Mouse (Mus musculus) spleen, adult 2 months (tissue): ENCODE results near the gene Tram2.

Source experiments
- CTCF ChIP-seq: fragments of 200-500 bp; IDR thresholded peaks from 2 replicates; pipeline ENCODE4 v1.5.1; 2011; ENCODE audit warnings: mild to moderate bottlenecking, inconsistent platforms; ENCODE audit not compliant: insufficient read depth, insufficient read length, insufficient replicate concordance; ENCODE audit errors: extremely low read depth
- POLR2A ChIP-seq: fragments of 200-500 bp; IDR thresholded peaks from 2 replicates; pipeline ENCODE4 v1.6.1; 2011; ENCODE audit warnings: low read depth, low read length, inconsistent platforms

DNA sequence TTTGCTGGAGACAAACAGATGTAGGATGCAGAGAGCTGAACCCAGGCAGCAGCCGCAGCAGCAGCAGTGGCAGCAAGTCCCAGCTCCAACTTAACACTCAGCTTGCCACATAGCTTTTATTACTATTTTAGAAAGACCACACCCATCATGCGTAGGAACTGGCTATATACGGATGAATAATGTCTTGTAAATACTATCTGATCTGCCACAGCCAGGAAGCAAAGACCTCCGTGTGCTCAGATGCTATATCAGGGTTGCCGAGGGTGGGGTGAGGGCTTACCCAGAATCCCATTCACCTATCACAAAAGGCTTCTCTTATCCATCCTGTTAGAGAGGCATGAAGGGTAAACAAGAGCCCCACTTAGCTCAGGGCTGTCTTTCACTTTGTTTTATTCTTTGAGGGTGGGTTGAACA is 26.9 kb downstream of the Tram2 start:
- TF ChIP-seq CTCF, result no peak
- no peak for TF ChIP-seq POLR2A
